Mouse (Mus musculus): ENCODE measurements around the gene Chd4.
"Not testable (repeated sequence)": the region's sequence is repeated elsewhere in the genome, so short reads cannot be mapped to it uniquely, and the experiment has no call there.

Gene Chd4

GRCm38 (mm10) chr6:125095391-125096278 is at the start of gene Chd4:
TSS of gene Chd4 (plus strand) at chr6:125095981.
- peak; percentile 79 to 94 for DNase-seq (ENCODE audit: low spot score in 2 of 2)

- DNase-seq (ENCODE audit: low spot score in 2 of 2): peak in 1 of 2 experiments; percentile 73
These were observed 49.1 kb upstream of the Chd4 start for GRCm38 (mm10) chr6:125046691-125047090.

- no peak for DNase-seq (ENCODE audit: low spot score in 2 of 2)
These were observed 46.1 kb upstream of the Chd4 start, which contains the start of gene Acrbp for GRCm38 (mm10) chr6:125049678-125050077. TSS of gene Acrbp (plus strand) at chr6:125049689.

GRCm38 (mm10) chr6:125051237-125051636 is 44.5 kb upstream of the Chd4 start:
- DNase-seq (ENCODE audit: low spot score in 2 of 2): no peak

GRCm38 (mm10) chr6:125061493-125061892 is 34.3 kb upstream of the Chd4 start:
- DNase-seq (ENCODE audit: low spot score in 2 of 2): no peak

- no peak for DNase-seq (ENCODE audit: low spot score in 2 of 2)
These were observed 33.3 kb upstream of the Chd4 start for GRCm38 (mm10) chr6:125062511-125062910.

GRCm38 (mm10) chr6:125063906-125064305 is 31.9 kb upstream of the Chd4 start:
- no peak for DNase-seq (ENCODE audit: low spot score in 2 of 2)

- not testable (repeated sequence) for DNase-seq (ENCODE audit: low spot score in 2 of 2)
These were observed 30.6 kb upstream of the Chd4 start for GRCm38 (mm10) chr6:125065223-125065622.

GRCm38 (mm10) chr6:125067571-125067995 is 28.2 kb upstream of the Chd4 start, which contains the start of gene Lpar5:
TSS of gene Lpar5 (plus strand) at chr6:125067920.
- no peak for DNase-seq (ENCODE audit: low spot score in 2 of 2)

GRCm38 (mm10) chr6:125071170-125071895 is 24.4 kb upstream of the Chd4 start:
- DNase-seq (ENCODE audit: low spot score in 2 of 2): no peak

GRCm38 (mm10) chr6:125071896-125072279 is 23.9 kb upstream of the Chd4 start:
- peak in 1 of 2 experiments; percentile 41 for DNase-seq (ENCODE audit: low spot score in 2 of 2)

GRCm38 (mm10) chr6:125073825-125074224 is 22.0 kb upstream of the Chd4 start:
- no peak for DNase-seq (ENCODE audit: low spot score in 2 of 2)

- no peak for DNase-seq (ENCODE audit: low spot score in 2 of 2)
These were observed 14.4 kb upstream of the Chd4 start for GRCm38 (mm10) chr6:125081394-125081793.

GRCm38 (mm10) chr6:125081797-125082560 is 13.8 kb upstream of the Chd4 start:
- DNase-seq (ENCODE audit: low spot score in 2 of 2): peak in 1 of 2 experiments; percentile 82

GRCm38 (mm10) chr6:125082801-125083386 is 12.9 kb upstream of the Chd4 start:
- DNase-seq (ENCODE audit: low spot score in 2 of 2): no peak

- peak in 1 of 2 experiments; percentile 82 for DNase-seq (ENCODE audit: low spot score in 2 of 2)
These were observed 11.4 kb upstream of the Chd4 start for GRCm38 (mm10) chr6:125084424-125084823.

GRCm38 (mm10) chr6:125087937-125088336 is 7.8 kb upstream of the Chd4 start:
- DNase-seq (ENCODE audit: low spot score in 2 of 2): no peak

GRCm38 (mm10) chr6:125088561-125089321 is 7.0 kb upstream of the Chd4 start:
- DNase-seq (ENCODE audit: low spot score in 2 of 2): peak; percentile 69 to 73

- DNase-seq (ENCODE audit: low spot score in 2 of 2): peak; percentile 77 to 90
These were observed 6.1 kb upstream of the Chd4 start for GRCm38 (mm10) chr6:125089521-125090321.
